Mouse (Mus musculus): ENCODE data around the gene Zfp983. TPM values are rescaled to one million over a fixed set of nuclear protein-coding genes. Genes with fewer than 3 reads are reported as not detected.
"Not testable (repeated sequence)": the region's sequence is repeated elsewhere in the genome, so short reads cannot be mapped to it uniquely, and the experiment has no call there.

The Zfp983 gene
- polyA plus RNA-seq (2012; rRNA removed), result 0.34 and 0.61 TPM in 2 replicates

DNA sequence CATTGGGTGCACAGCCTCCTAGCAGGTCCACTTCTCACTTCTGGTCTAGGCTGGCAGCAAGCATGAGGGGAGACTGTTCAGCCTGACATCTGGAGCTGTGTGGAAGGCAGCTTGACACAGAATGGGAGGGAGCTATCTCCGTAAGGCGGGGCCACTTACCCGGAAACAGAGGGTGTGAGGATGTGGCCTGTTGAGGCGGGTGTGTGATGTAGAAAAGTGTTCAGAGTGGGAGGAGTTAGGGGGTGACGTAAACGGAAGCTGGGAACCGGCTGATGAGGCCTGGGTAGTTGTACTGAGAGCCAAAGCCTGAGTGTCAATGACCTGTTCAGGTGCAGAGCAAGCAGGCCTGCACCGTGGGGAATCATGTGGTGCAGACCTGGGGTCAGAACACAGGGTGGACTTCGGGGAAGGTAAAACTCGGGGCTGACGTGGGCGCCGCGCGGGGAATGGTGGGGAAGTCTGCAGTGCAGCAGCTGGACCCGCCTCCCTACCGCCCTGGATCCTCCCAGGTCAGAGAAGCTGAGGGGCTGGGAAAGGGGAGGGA, at the start of gene Zfp983:
TSS of gene Zfp983 (plus strand) at position 261 of the 544 bp plus-strand sequence.
- DNase-seq, result peak; percentile 86
- H3K4me3 ChIP-seq (ENCODE audit: insufficient read depth, low read depth, low read length), result peak within 1 kb of the TSS; percentile 79
- not testable (repeated sequence) for H3K36me3 ChIP-seq (ENCODE audit: control insufficient read depth, insufficient read depth, low read length); H3K27me3 ChIP-seq (replicated peaks; ENCODE audit: control insufficient read depth, insufficient read depth, low read length); H3K4me1 ChIP-seq (ENCODE audit: control insufficient read depth, insufficient read depth, low read length)
- peak within 1 kb of the TSS; percentile 71; the same call in 1 of the 2 replicates for H3K27ac ChIP-seq (ENCODE audit: insufficient read depth, low read depth, low read length)
- WGBS, result 2% methylated on average over 17 of the region's 17 CpGs

GRCm38 (mm10) chr17:21616356-21616755, 34.1 kb upstream of the Zfp983 start:
- Histone ChIP-seq H3K27ac (ENCODE audit: insufficient read depth, low read depth, low read length) (no peak overlapping the region), H3K4me1 (ENCODE audit: control insufficient read depth, insufficient read depth, low read length) (no peaks in the 10 kb centered on the region), H3K27me3 (replicated peaks; ENCODE audit: control insufficient read depth, insufficient read depth, low read length) (no peaks in the 10 kb centered on the region), H3K36me3 (ENCODE audit: control insufficient read depth, insufficient read depth, low read length) (no peaks in the 10 kb centered on the region), H3K4me3 (ENCODE audit: insufficient read depth, low read depth, low read length) (no peak overlapping the region)
- WGBS, result 78% methylated on average over 3 of the region's 3 CpGs
- TF ChIP-seq CTCF (conservative IDR thresholded peaks at IDR 0.05; ENCODE audit: insufficient read depth, insufficient read length, low read depth, low read length), result no peak
- TF ChIP-seq POLR2A (IDR thresholded peaks at IDR 0.05; ENCODE audit: low read depth, low read length), result no peak
- no peak for DNase-seq

GRCm38 (mm10) chr17:21617352-21617751, 33.1 kb upstream of the Zfp983 start:
- no peaks in the 10 kb centered on the region for H3K27me3 ChIP-seq (replicated peaks; ENCODE audit: control insufficient read depth, insufficient read depth, low read length)
- WGBS, result 7% methylated on average over 9 of the region's 9 CpGs
- no peak for TF ChIP-seq CTCF (conservative IDR thresholded peaks at IDR 0.05; ENCODE audit: insufficient read depth, insufficient read length, low read depth, low read length)
- TF ChIP-seq POLR2A (IDR thresholded peaks at IDR 0.05; ENCODE audit: low read depth, low read length), result no peak
- H3K27ac ChIP-seq (ENCODE audit: insufficient read depth, low read depth, low read length), result no peak overlapping the region
- H3K4me3 ChIP-seq (ENCODE audit: insufficient read depth, low read depth, low read length), result no peak overlapping the region
- H3K4me1 ChIP-seq (ENCODE audit: control insufficient read depth, insufficient read depth, low read length), result no peaks in the 10 kb centered on the region
- no peaks in the 10 kb centered on the region for H3K36me3 ChIP-seq (ENCODE audit: control insufficient read depth, insufficient read depth, low read length)
- no peak for DNase-seq

DNA sequence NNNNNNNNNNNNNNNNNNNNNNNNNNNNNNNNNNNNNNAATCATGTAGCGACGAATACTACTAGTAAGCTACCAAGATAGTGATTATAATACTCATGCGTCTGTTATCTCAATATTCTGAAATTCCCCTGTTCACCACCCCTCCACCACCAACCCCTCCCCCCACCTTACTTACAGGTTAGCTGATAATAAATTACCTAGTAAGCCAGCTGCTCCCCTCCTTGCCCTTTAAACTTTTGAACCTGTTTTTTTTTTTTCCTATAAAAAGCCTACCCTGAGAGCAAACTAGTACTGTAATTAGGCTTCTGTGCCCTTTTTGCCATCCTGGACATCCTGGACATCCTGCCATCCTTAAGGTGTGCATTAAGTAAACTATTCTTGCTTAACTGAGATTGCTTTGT, 26.8 kb upstream of the Zfp983 start:
- no peaks in the 10 kb centered on the region for H3K36me3 ChIP-seq (ENCODE audit: control insufficient read depth, insufficient read depth, low read length)
- no peak for DNase-seq
- H3K27me3 ChIP-seq (replicated peaks; ENCODE audit: control insufficient read depth, insufficient read depth, low read length), result no peaks in the 10 kb centered on the region
- TF ChIP-seq CTCF (conservative IDR thresholded peaks at IDR 0.05; ENCODE audit: insufficient read depth, insufficient read length, low read depth, low read length), result no peak
- no peak for TF ChIP-seq POLR2A (IDR thresholded peaks at IDR 0.05; ENCODE audit: low read depth, low read length)
- 0% methylated on average over 1 of the region's 3 CpGs for WGBS
- no peak overlapping the region for H3K4me3 ChIP-seq (ENCODE audit: insufficient read depth, low read depth, low read length)
- no peak overlapping the region for H3K27ac ChIP-seq (ENCODE audit: insufficient read depth, low read depth, low read length)
- no peaks in the 10 kb centered on the region for H3K4me1 ChIP-seq (ENCODE audit: control insufficient read depth, insufficient read depth, low read length)

DNA sequence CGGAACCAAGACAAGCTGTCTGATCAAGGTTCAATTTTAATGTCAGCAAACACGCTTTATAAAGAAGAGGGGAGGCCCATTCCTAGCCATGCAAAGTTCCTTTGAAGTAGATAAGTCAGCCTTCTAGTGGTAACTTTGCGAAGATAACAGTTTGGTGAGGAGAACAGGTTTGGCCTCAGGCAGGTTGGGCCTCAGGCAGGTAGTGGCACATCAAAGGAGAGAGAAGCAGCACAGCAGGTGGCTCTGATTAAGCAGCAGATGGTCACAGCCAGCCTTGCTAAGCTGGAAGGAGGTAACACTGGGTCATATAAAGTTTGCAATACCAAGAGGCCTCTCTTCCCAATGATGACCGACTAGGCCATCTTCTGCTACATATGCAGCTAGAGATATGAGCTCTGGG, 14.7 kb upstream of the Zfp983 start:
- H3K36me3 ChIP-seq (ENCODE audit: control insufficient read depth, insufficient read depth, low read length); H3K27ac ChIP-seq (ENCODE audit: insufficient read depth, low read depth, low read length); H3K4me3 ChIP-seq (ENCODE audit: insufficient read depth, low read depth, low read length); H3K27me3 ChIP-seq (replicated peaks; ENCODE audit: control insufficient read depth, insufficient read depth, low read length); H3K4me1 ChIP-seq (ENCODE audit: control insufficient read depth, insufficient read depth, low read length); DNase-seq: not testable (repeated sequence)
- 60% methylated on average over 4 of the region's 4 CpGs for WGBS

GRCm38 (mm10) chr17:21648791-21649190, 1.6 kb upstream of the Zfp983 start:
- WGBS, result 45% methylated on average over 3 of the region's 3 CpGs

DNA sequence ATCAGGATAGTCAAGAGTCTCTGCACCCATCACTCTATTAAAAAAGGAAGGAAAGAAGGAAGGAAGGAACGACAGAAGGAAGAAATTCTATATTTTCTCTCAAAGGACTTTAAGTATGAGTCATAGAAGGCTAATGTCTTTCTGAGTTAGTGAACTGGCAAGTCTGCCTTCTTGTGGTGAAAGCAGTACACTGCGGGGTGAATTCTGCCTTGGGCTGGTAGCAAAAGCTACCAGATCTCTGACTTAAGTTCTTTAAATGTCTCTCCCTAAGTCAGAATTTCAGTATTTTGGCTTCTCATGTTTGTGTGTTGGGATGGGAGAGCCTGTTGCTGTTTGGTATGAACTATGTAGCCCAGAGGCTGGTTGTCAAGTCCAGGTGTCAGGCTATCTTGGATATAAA, 488 bp upstream of the Zfp983 start:
- no peaks in the 10 kb centered on the region for H3K27me3 ChIP-seq (replicated peaks; ENCODE audit: control insufficient read depth, insufficient read depth, low read length)
- TF ChIP-seq POLR2A (IDR thresholded peaks at IDR 0.05; ENCODE audit: low read depth, low read length) (no peak), CTCF (conservative IDR thresholded peaks at IDR 0.05; ENCODE audit: insufficient read depth, insufficient read length, low read depth, low read length) (peak; percentile 21; the same call in 1 of the 2 replicates)
- no peak for DNase-seq
- no peaks in the 10 kb centered on the region for H3K4me1 ChIP-seq (ENCODE audit: control insufficient read depth, insufficient read depth, low read length)
- H3K36me3 ChIP-seq (ENCODE audit: control insufficient read depth, insufficient read depth, low read length), result no peaks in the 10 kb centered on the region
- H3K4me3 ChIP-seq (ENCODE audit: insufficient read depth, low read depth, low read length), result peak overlapping the region; percentile 79
- 26% methylated on average over 2 of the region's 2 CpGs for WGBS
- H3K27ac ChIP-seq (ENCODE audit: insufficient read depth, low read depth, low read length), result peak overlapping the region; percentile 39; the same call in 1 of the 2 replicates

More at GRCm38 (mm10) chr17:21648791-21649190, 1.6 kb upstream of the Zfp983 start:
- TF ChIP-seq CTCF (conservative IDR thresholded peaks at IDR 0.05; ENCODE audit: insufficient read depth, insufficient read length, low read depth, low read length) (no peak), POLR2A (IDR thresholded peaks at IDR 0.05; ENCODE audit: low read depth, low read length) (no peak)
- H3K36me3 ChIP-seq (ENCODE audit: control insufficient read depth, insufficient read depth, low read length), result no peaks in the 10 kb centered on the region
- H3K4me1 ChIP-seq (ENCODE audit: control insufficient read depth, insufficient read depth, low read length), result no peaks in the 10 kb centered on the region
- no peak overlapping the region for H3K27ac ChIP-seq (ENCODE audit: insufficient read depth, low read depth, low read length)
- H3K27me3 ChIP-seq (replicated peaks; ENCODE audit: control insufficient read depth, insufficient read depth, low read length), result no peaks in the 10 kb centered on the region
- no peak for DNase-seq
- no peak overlapping the region for H3K4me3 ChIP-seq (ENCODE audit: insufficient read depth, low read depth, low read length)

DNA sequence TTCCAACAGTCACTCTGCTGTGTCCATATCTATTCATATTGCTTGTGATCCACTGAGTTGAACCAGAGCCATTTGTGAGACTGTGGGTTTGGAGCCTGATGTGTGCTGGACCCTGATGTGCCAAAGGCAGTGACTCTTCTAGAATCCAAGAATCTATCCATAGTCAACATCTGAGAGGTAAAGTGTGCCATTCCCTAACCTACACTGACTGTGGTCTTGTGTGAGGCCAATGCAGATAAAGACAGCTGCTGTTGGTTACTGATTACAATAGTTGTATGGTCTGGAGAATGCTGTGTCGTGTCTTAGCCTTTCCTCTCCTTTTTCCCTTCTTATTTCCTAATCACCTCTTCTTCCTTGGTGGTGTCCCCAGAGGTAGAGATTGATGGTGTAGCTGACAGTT, 28.4 kb downstream of the Zfp983 start:
- not testable (repeated sequence) for H3K27ac ChIP-seq (ENCODE audit: insufficient read depth, low read depth, low read length); H3K4me3 ChIP-seq (ENCODE audit: insufficient read depth, low read depth, low read length); H3K27me3 ChIP-seq (replicated peaks; ENCODE audit: control insufficient read depth, insufficient read depth, low read length); H3K36me3 ChIP-seq (ENCODE audit: control insufficient read depth, insufficient read depth, low read length); H3K4me1 ChIP-seq (ENCODE audit: control insufficient read depth, insufficient read depth, low read length); DNase-seq
- 19% methylated on average over 1 of the region's 1 CpGs for WGBS
